Mouse (Mus musculus): ENCODE measurements around the gene Cdc6. TPM values are rescaled to one million over a fixed set of nuclear protein-coding genes. Genes with fewer than 3 reads are reported as not detected.
A peak's percentile ranks its signal among the peaks of the same experiment; 100 is the strongest.

Cdc6 gene
- polyA plus RNA-seq, 1 experiment from 2014 or later = 12.3 TPM

- Histone ChIP-seq H3K27ac (peak overlapping the region; percentile 71), H3K9ac (ENCODE audit: low read depth, low read length) (peak overlapping the region; percentile 40; the same call in 1 of the 2 replicates), H3K4me1 (replicated peaks; ENCODE audit: insufficient read depth, low read length) (peaks cover 72% of the 10 kb centered on the region), H3K4me3 (replicated peaks; ENCODE audit: low read depth, low read length) (no peak overlapping the region; the same call in 1 of the 2 replicates), H3K9me3 (replicated peaks; ENCODE audit: low read length) (no peaks in the 10 kb centered on the region), H3K36me3 (ENCODE audit: insufficient read depth, low read length) (no peaks in the 10 kb centered on the region), H3K4me2 (ENCODE audit: low read length) (peak overlapping the region; percentile 84), H3K27me3 (ENCODE audit: insufficient read depth, low read length) (no peaks in the 10 kb centered on the region)
- DNase-seq (ENCODE audit: low spot score) (peak; percentile 62), ATAC-seq (replicated peaks; ENCODE audit: low FRiP score, low read depth) (no peak)
- WGBS = 6% methylated on average over 9 of the region's 9 CpGs
- TF ChIP-seq CTCF (IDR thresholded peaks at IDR 0.05; ENCODE audit: low read depth) = no peak
These were observed 21.9 kb downstream of the Cdc6 start for GRCm38 (mm10) chr11:98929503-98929902.

DNA sequence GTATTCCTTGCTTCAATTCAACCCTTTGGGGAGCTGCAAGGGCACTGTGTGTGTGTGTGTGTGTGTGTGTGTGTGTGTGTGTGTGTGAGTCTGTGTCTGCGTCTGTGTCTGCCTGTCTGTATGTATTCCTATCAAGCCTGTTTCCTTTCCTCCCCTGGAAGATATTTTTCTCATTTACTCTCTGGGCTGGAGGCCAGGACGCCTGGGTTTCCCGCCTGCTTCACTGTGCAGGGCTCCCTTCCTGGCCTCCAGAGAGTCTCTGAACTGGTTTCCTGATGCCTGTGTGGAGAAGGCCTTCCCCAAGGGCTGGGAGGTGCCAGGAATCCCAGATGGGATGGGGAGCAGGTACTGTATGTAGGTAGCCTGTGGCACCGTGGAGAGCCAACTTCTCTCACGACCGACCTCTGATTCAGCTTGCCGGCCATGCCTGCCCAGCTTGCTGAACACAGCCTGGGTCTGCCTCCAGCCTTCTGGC is 22.6 kb downstream of the Cdc6 start:
- ATAC-seq (replicated peaks; ENCODE audit: low FRiP score, low read depth) (no peak), DNase-seq (ENCODE audit: low spot score) (no peak)
- WGBS = 41% methylated on average over 7 of the region's 7 CpGs

GRCm38 (mm10) chr11:98930773-98931512 is 23.3 kb downstream of the Cdc6 start:
- peaks cover 68% of the 10 kb centered on the region for H3K4me1 ChIP-seq (replicated peaks; ENCODE audit: insufficient read depth, low read length)
- H3K9ac ChIP-seq (ENCODE audit: low read depth, low read length) = no peak overlapping the region
- ATAC-seq (replicated peaks; ENCODE audit: low FRiP score, low read depth) (no peak), DNase-seq (ENCODE audit: low spot score) (no peak)
- no peaks in the 10 kb centered on the region for H3K9me3 ChIP-seq (replicated peaks; ENCODE audit: low read length)
- H3K27ac ChIP-seq = peak overlapping the region; percentile 71
- 35% methylated on average over 10 of the region's 10 CpGs for WGBS
- H3K27me3 ChIP-seq (ENCODE audit: insufficient read depth, low read length) = no peaks in the 10 kb centered on the region
- H3K4me2 ChIP-seq (ENCODE audit: low read length) = no peak overlapping the region
- no peak for TF ChIP-seq CTCF (IDR thresholded peaks at IDR 0.05; ENCODE audit: low read depth)
- no peaks in the 10 kb centered on the region for H3K36me3 ChIP-seq (ENCODE audit: insufficient read depth, low read length)
- H3K4me3 ChIP-seq (replicated peaks; ENCODE audit: low read depth, low read length) = no peak overlapping the region

More for the DNA sequence above, 22.6 kb downstream of the Cdc6 start:
- 0 out of 2 replicates have a peak overlapping the region, but pooled peaks have one; percentile 40 for H3K9ac ChIP-seq (ENCODE audit: low read depth, low read length)
- no peaks in the 10 kb centered on the region for H3K27me3 ChIP-seq (ENCODE audit: insufficient read depth, low read length)
- TF ChIP-seq CTCF (IDR thresholded peaks at IDR 0.05; ENCODE audit: low read depth) = no peak
- H3K4me1 ChIP-seq (replicated peaks; ENCODE audit: insufficient read depth, low read length) = peaks cover 70% of the 10 kb centered on the region
- H3K4me2 ChIP-seq (ENCODE audit: low read length) = 0 out of 2 replicates have a peak overlapping the region, but pooled peaks have one; percentile 84
- no peaks in the 10 kb centered on the region for H3K36me3 ChIP-seq (ENCODE audit: insufficient read depth, low read length)
- H3K4me3 ChIP-seq (replicated peaks; ENCODE audit: low read depth, low read length) = no peak overlapping the region
- H3K27ac ChIP-seq = peak overlapping the region; percentile 71
- no peaks in the 10 kb centered on the region for H3K9me3 ChIP-seq (replicated peaks; ENCODE audit: low read length)

GRCm38 (mm10) chr11:98931513-98932292 is 24.1 kb downstream of the Cdc6 start:
- H3K4me3 ChIP-seq (replicated peaks; ENCODE audit: low read depth, low read length) = no peak overlapping the region
- H3K27me3 ChIP-seq (ENCODE audit: insufficient read depth, low read length) = no peaks in the 10 kb centered on the region
- TF ChIP-seq CTCF (IDR thresholded peaks at IDR 0.05; ENCODE audit: low read depth) = peak; percentile 44
- no peak overlapping the region for H3K4me2 ChIP-seq (ENCODE audit: low read length)
- H3K36me3 ChIP-seq (ENCODE audit: insufficient read depth, low read length) = no peaks in the 10 kb centered on the region
- DNase-seq (ENCODE audit: low spot score) (no peak), ATAC-seq (replicated peaks; ENCODE audit: low FRiP score, low read depth) (no peak)
- no peak overlapping the region for H3K9ac ChIP-seq (ENCODE audit: low read depth, low read length)
- peak overlapping the region; percentile 71 for H3K27ac ChIP-seq
- H3K4me1 ChIP-seq (replicated peaks; ENCODE audit: insufficient read depth, low read length) = peaks cover 68% of the 10 kb centered on the region
- H3K9me3 ChIP-seq (replicated peaks; ENCODE audit: low read length) = no peaks in the 10 kb centered on the region
- 25% methylated on average over 7 of the region's 7 CpGs for WGBS

DNA sequence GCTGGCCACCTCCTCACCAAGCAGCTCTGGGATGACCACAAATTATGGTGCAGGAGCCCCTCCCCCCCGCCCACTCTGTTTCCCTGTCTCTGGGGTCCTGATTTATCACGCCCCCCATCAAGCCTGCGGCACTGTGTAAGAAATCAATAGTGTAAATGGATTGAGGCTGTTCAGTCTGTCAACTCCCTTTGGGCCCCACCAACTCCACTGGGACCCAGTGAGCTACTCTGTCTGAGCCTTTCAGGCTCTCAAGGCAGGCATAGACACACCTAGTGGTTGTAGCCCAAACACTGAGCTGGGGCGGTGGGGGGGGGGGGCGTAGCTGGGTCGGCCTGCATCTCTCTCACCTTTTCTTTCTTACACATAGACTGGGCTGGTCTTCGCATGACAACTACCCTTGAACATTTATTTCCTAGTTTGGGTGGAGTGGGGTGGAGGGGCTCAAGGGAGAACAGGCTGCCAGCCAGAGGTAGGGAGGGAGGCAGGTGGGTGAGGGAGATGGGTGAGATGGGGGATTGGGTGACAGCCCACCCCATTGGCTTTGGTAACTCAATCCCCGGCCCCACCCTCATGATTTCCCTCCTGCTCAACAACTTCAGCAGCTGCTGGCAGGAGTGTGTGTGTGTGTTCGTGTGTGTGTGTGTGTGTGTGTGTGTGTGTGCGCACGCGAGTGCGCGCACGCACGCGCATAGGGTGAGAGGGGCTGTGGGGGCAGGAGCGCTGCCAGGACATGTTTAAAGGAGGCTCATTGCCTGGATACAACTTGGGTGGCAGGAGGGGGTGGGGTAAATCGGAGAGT is 24.9 kb downstream of the Cdc6 start:
- Histone ChIP-seq H3K4me3 (replicated peaks; ENCODE audit: low read depth, low read length) (no peak overlapping the region), H3K9ac (ENCODE audit: low read depth, low read length) (peak overlapping the region; percentile 23; the same call in 1 of the 2 replicates), H3K4me2 (ENCODE audit: low read length) (peak overlapping the region; percentile 37), H3K27me3 (ENCODE audit: insufficient read depth, low read length) (no peaks in the 10 kb centered on the region), H3K4me1 (replicated peaks; ENCODE audit: insufficient read depth, low read length) (peaks cover 71% of the 10 kb centered on the region), H3K27ac (0 out of 2 replicates have a peak overlapping the region, but pooled peaks have one; percentile 36), H3K9me3 (replicated peaks; ENCODE audit: low read length) (no peaks in the 10 kb centered on the region), H3K36me3 (ENCODE audit: insufficient read depth, low read length) (no peaks in the 10 kb centered on the region)
- ATAC-seq (replicated peaks; ENCODE audit: low FRiP score, low read depth) (no peak), DNase-seq (ENCODE audit: low spot score) (peak; percentile 70)
- no peak for TF ChIP-seq CTCF (IDR thresholded peaks at IDR 0.05; ENCODE audit: low read depth)
- 8% methylated on average over 19 of the region's 19 CpGs for WGBS
